Mouse (Mus musculus): Measurements from ENCODE around the gene Ivns1abp. TPM values are rescaled to one million over a fixed set of nuclear protein-coding genes. Genes with fewer than 3 reads are reported as not detected.

Gene Ivns1abp
- polyA plus RNA-seq, 1 experiment from 2014 or later, result 257 TPM

GRCm38 (mm10) chr1:151311379-151311778, 32.9 kb upstream of the Ivns1abp start:
- no peak overlapping the region for H3K27ac ChIP-seq
- H3K4me1 ChIP-seq, result no peaks in the 10 kb centered on the region
- no peak overlapping the region for H3K9ac ChIP-seq
- ATAC-seq (replicated peaks), result peak; percentile 52
- 75% methylated on average over 11 of the region's 11 CpGs for WGBS
- H3K27me3 ChIP-seq (replicated peaks), result no peaks in the 10 kb centered on the region
- H3K9me3 ChIP-seq, result no peaks in the 10 kb centered on the region
- no peak overlapping the region for H3K4me3 ChIP-seq
- H3K4me2 ChIP-seq, result no peak overlapping the region
- H3K36me3 ChIP-seq (replicated peaks), result no peaks in the 10 kb centered on the region

- no peak overlapping the region for H3K4me2 ChIP-seq
- H3K27me3 ChIP-seq (replicated peaks), result no peaks in the 10 kb centered on the region
- 79% methylated on average over 7 of the region's 7 CpGs for WGBS
- no peak overlapping the region for H3K27ac ChIP-seq
- no peaks in the 10 kb centered on the region for H3K4me1 ChIP-seq
- no peaks in the 10 kb centered on the region for H3K9me3 ChIP-seq
- ATAC-seq (replicated peaks), result no peak; the same call in 1 of the 2 replicates
- H3K36me3 ChIP-seq (replicated peaks), result no peaks in the 10 kb centered on the region
- no peak overlapping the region for H3K4me3 ChIP-seq
- H3K9ac ChIP-seq, result no peak overlapping the region
These were observed 25.0 kb upstream of the Ivns1abp start for GRCm38 (mm10) chr1:151319267-151319666.

GRCm38 (mm10) chr1:151320408-151320807, 23.9 kb upstream of the Ivns1abp start:
- H3K9ac ChIP-seq, result no peak overlapping the region

GRCm38 (mm10) chr1:151325328-151325727, 18.9 kb upstream of the Ivns1abp start:
- 98% methylated on average over 1 of the region's 1 CpGs for WGBS
- Histone ChIP-seq H3K4me3 (no peak overlapping the region), H3K4me2 (no peak overlapping the region), H3K9me3 (no peaks in the 10 kb centered on the region), H3K27ac (no peak overlapping the region), H3K27me3 (replicated peaks) (no peaks in the 10 kb centered on the region), H3K36me3 (replicated peaks) (no peaks in the 10 kb centered on the region), H3K4me1 (no peaks in the 10 kb centered on the region), H3K9ac (no peak overlapping the region)
- no peak for ATAC-seq (replicated peaks)

More at GRCm38 (mm10) chr1:151320408-151320807, 23.9 kb upstream of the Ivns1abp start:
- Histone ChIP-seq H3K27me3 (replicated peaks) (no peaks in the 10 kb centered on the region), H3K9me3 (no peaks in the 10 kb centered on the region), H3K4me1 (no peaks in the 10 kb centered on the region), H3K36me3 (replicated peaks) (no peaks in the 10 kb centered on the region), H3K4me2 (no peak overlapping the region), H3K27ac (no peak overlapping the region), H3K4me3 (no peak overlapping the region)
- no peak for ATAC-seq (replicated peaks)
- 69% methylated on average over 4 of the region's 4 CpGs for WGBS

GRCm38 (mm10) chr1:151328341-151329097, 15.8 kb upstream of the Ivns1abp start:
- no peaks in the 10 kb centered on the region for H3K36me3 ChIP-seq (replicated peaks)
- H3K4me3 ChIP-seq, result no peak overlapping the region
- H3K9me3 ChIP-seq, result no peaks in the 10 kb centered on the region
- no peak overlapping the region for H3K9ac ChIP-seq
- no peak overlapping the region for H3K4me2 ChIP-seq
- no peak for ATAC-seq (replicated peaks)
- H3K27ac ChIP-seq, result no peak overlapping the region
- 89% methylated on average over 14 of the region's 14 CpGs for WGBS
- no peaks in the 10 kb centered on the region for H3K27me3 ChIP-seq (replicated peaks)
- no peaks in the 10 kb centered on the region for H3K4me1 ChIP-seq

GRCm38 (mm10) chr1:151329601-151330000, 14.7 kb upstream of the Ivns1abp start:
- 77% methylated on average over 7 of the region's 7 CpGs for WGBS
- Histone ChIP-seq H3K4me3 (no peak overlapping the region), H3K9ac (no peak overlapping the region), H3K9me3 (no peaks in the 10 kb centered on the region), H3K27me3 (replicated peaks) (no peaks in the 10 kb centered on the region), H3K27ac (no peak overlapping the region), H3K4me2 (no peak overlapping the region), H3K36me3 (replicated peaks) (no peaks in the 10 kb centered on the region), H3K4me1 (no peaks in the 10 kb centered on the region)
- ATAC-seq (replicated peaks), result no peak

GRCm38 (mm10) chr1:151332819-151333218, 11.5 kb upstream of the Ivns1abp start:
- 93% methylated on average over 3 of the region's 3 CpGs for WGBS
- Histone ChIP-seq H3K27ac (no peak overlapping the region), H3K4me1 (no peaks in the 10 kb centered on the region), H3K36me3 (replicated peaks) (no peaks in the 10 kb centered on the region), H3K4me3 (no peak overlapping the region), H3K4me2 (no peak overlapping the region), H3K27me3 (replicated peaks) (no peaks in the 10 kb centered on the region), H3K9ac (no peak overlapping the region), H3K9me3 (no peaks in the 10 kb centered on the region)
- ATAC-seq (replicated peaks), result no peak

- Histone ChIP-seq H3K36me3 (replicated peaks) (no peaks in the 10 kb centered on the region), H3K27me3 (replicated peaks) (no peaks in the 10 kb centered on the region), H3K4me1 (peaks cover 7% of the 10 kb centered on the region), H3K9ac (no peak overlapping the region), H3K4me2 (no peak overlapping the region), H3K4me3 (no peak overlapping the region), H3K9me3 (no peaks in the 10 kb centered on the region), H3K27ac (no peak overlapping the region)
- ATAC-seq (replicated peaks), result no peak
These were observed 6.0 kb upstream of the Ivns1abp start for GRCm38 (mm10) chr1:151338234-151338633.

- WGBS, result 46% methylated on average over 2 of the region's 2 CpGs
These were observed 5.3 kb upstream of the Ivns1abp start for GRCm38 (mm10) chr1:151338941-151339340.

GRCm38 (mm10) chr1:151341321-151342044, 2.8 kb upstream of the Ivns1abp start:
- no peaks in the 10 kb centered on the region for H3K36me3 ChIP-seq (replicated peaks)
- no peaks in the 10 kb centered on the region for H3K9me3 ChIP-seq
- 77% methylated on average over 8 of the region's 8 CpGs for WGBS
- no peak overlapping the region for H3K9ac ChIP-seq
- no peak overlapping the region for H3K4me2 ChIP-seq
- H3K27me3 ChIP-seq (replicated peaks), result no peaks in the 10 kb centered on the region
- no peak overlapping the region for H3K27ac ChIP-seq
- H3K4me3 ChIP-seq, result no peak overlapping the region
- H3K4me1 ChIP-seq, result peaks cover 23% of the 10 kb centered on the region
- no peak for ATAC-seq (replicated peaks)

More at GRCm38 (mm10) chr1:151338941-151339340, 5.3 kb upstream of the Ivns1abp start:
- ATAC-seq (replicated peaks), result no peak
- Histone ChIP-seq H3K9ac (no peak overlapping the region), H3K9me3 (no peaks in the 10 kb centered on the region), H3K36me3 (replicated peaks) (no peaks in the 10 kb centered on the region), H3K4me1 (peaks cover 12% of the 10 kb centered on the region), H3K27me3 (replicated peaks) (no peaks in the 10 kb centered on the region), H3K4me2 (no peak overlapping the region), H3K4me3 (no peak overlapping the region), H3K27ac (no peak overlapping the region)

GRCm38 (mm10) chr1:151342311-151342710, 2.0 kb upstream of the Ivns1abp start:
- H3K27me3 ChIP-seq (replicated peaks), result no peaks in the 10 kb centered on the region
- H3K4me1 ChIP-seq, result peaks cover 31% of the 10 kb centered on the region
- no peak for ATAC-seq (replicated peaks)
- no peak overlapping the region for H3K27ac ChIP-seq
- H3K36me3 ChIP-seq (replicated peaks), result no peaks in the 10 kb centered on the region
- H3K4me3 ChIP-seq, result no peak overlapping the region
- no peaks in the 10 kb centered on the region for H3K9me3 ChIP-seq
- 67% methylated on average over 3 of the region's 3 CpGs for WGBS
- H3K9ac ChIP-seq, result no peak overlapping the region
- H3K4me2 ChIP-seq, result no peak overlapping the region

GRCm38 (mm10) chr1:151342968-151343367, 1.3 kb upstream of the Ivns1abp start:
- no peak overlapping the region for H3K27ac ChIP-seq
- peak overlapping the region; percentile 54 for H3K4me2 ChIP-seq
- no peak for ATAC-seq (replicated peaks)
- WGBS, result 32% methylated on average over 6 of the region's 6 CpGs
- H3K4me3 ChIP-seq, result peak overlapping the region; percentile 82; the same call in 1 of the 2 replicates
- H3K36me3 ChIP-seq (replicated peaks), result no peaks in the 10 kb centered on the region
- peak overlapping the region; percentile 5; the same call in 1 of the 2 replicates for H3K9ac ChIP-seq
- H3K27me3 ChIP-seq (replicated peaks), result no peaks in the 10 kb centered on the region
- H3K4me1 ChIP-seq, result peaks cover 31% of the 10 kb centered on the region
- no peaks in the 10 kb centered on the region for H3K9me3 ChIP-seq

Measured in midbrain, embryonic 15.5 days (tissue).